Mouse (Mus musculus) kidney, adult 2 months (tissue): Measurements from ENCODE around the gene Ifna14.

Experiments
- CTCF ChIP-seq: fragments of 200-500 bp; conservative IDR thresholded peaks from 2 replicates; pipeline ENCODE4 v1.5.1; 2011; ENCODE audit warnings: low read depth, mild to moderate bottlenecking, control low read depth, low read length, moderate library complexity, mixed read lengths; ENCODE audit not compliant: insufficient read depth, insufficient read length
- POLR2A ChIP-seq: fragments of 200-500 bp; IDR thresholded peaks from one replicate; pipeline ENCODE4 v1.6.1; 2011; ENCODE audit warnings: low read depth, low read length, control low read depth

GRCm38 (mm10) chr4:88537328-88537727, 34.3 kb downstream of the Ifna14 start:
- TF ChIP-seq CTCF, result no peak
- no peak for TF ChIP-seq POLR2A
